Mouse (Mus musculus) intestine, embryonic 16.5 days (tissue): ENCODE results near the gene Opa3. TPM values are rescaled to one million over a fixed set of nuclear protein-coding genes. Genes with fewer than 3 reads are reported as not detected.

Experiments used
- ATAC-seq: fragments of 200-750 bp; cut with Nextera tagmentation; 2 replicates; pipeline ENCODE4 v1.8.0; 2017; ENCODE audit warnings: moderate TSS enrichment, moderate library complexity
- H3K27ac ChIP-seq: fragments of 300-500 bp; sonication (generic); 2 replicates; pipeline ENCODE4 v1.5.1; 2014; ENCODE audit warnings: mild to moderate bottlenecking, low read length
- H3K27me3 ChIP-seq: fragments of 300-500 bp; sonication (generic); replicated peaks from 2 replicates; pipeline ENCODE4 v1.6.1; 2014; ENCODE audit warnings: low read length, control low read depth, mixed read lengths; ENCODE audit not compliant: control insufficient read depth, insufficient read depth
- H3K36me3 ChIP-seq: fragments of 300-500 bp; sonication (generic); 2 replicates; pipeline ENCODE4 v1.6.1; 2014; ENCODE audit warnings: low read length, control low read depth; ENCODE audit not compliant: control insufficient read depth, insufficient read depth
- H3K4me1 ChIP-seq: fragments of 300-500 bp; sonication (generic); 2 replicates; pipeline ENCODE4 v1.6.1; 2014; ENCODE audit warnings: low read length, control low read depth, mixed read lengths; ENCODE audit not compliant: control insufficient read depth, insufficient read depth
- H3K4me2 ChIP-seq: fragments of 300-500 bp; sonication (generic); 2 replicates; pipeline ENCODE4 v1.6.1; 2014; ENCODE audit warnings: low read depth, low read length, control low read depth
- H3K4me3 ChIP-seq: fragments of 300-500 bp; sonication (generic); 2 replicates; pipeline ENCODE4 v1.5.1; 2014; ENCODE audit warnings: mild to moderate bottlenecking, low read length
- H3K9ac ChIP-seq: fragments of 300-500 bp; sonication (generic); 2 replicates; pipeline ENCODE4 v1.6.1; 2014; ENCODE audit warnings: low read depth, low read length
- H3K9me3 ChIP-seq: fragments of 300-500 bp; sonication (generic); 2 replicates; pipeline ENCODE4 v1.6.1; 2016; ENCODE audit warnings: low read length, control low read depth; ENCODE audit not compliant: control insufficient read depth
- WGBS: fragments of 180-500 bp; shearing (Covaris S2); extraction: QIAGEN DNeasy Blood & Tissue Kit; methylation state at CpG from one replicate; pipeline ENCODE4 v1.1.7; 2014; 5-methylcytosine and 5-hydroxymethylcytosine counted together
- polyA plus RNA-seq: library from polyadenylated mRNA; unstranded; fragments of >200 nt; fragmentation: Nextera tagmentation; extraction: Ambion mirVana; gene quantifications from 2 replicates; pipeline ENCODE4 v1.2.1, GENCODE M21; 2015

Gene Opa3
- polyA plus RNA-seq, 1 experiment from 2014 or later, result 40.9 TPM

GRCm38 (mm10) chr7:19224933-19225332 is 3.2 kb upstream of the Opa3 start:
- no peaks in the 10 kb centered on the region for H3K27me3 ChIP-seq
- H3K4me1 ChIP-seq, result peaks cover 18% of the 10 kb centered on the region
- H3K9me3 ChIP-seq, result no peaks in the 10 kb centered on the region
- ATAC-seq, result no peak
- no peak overlapping the region for H3K9ac ChIP-seq
- no peak overlapping the region for H3K4me2 ChIP-seq
- no peaks in the 10 kb centered on the region for H3K36me3 ChIP-seq
- H3K27ac ChIP-seq, result no peak overlapping the region
- WGBS, result 67% methylated on average over 4 of the region's 4 CpGs
- H3K4me3 ChIP-seq, result no peak overlapping the region

DNA sequence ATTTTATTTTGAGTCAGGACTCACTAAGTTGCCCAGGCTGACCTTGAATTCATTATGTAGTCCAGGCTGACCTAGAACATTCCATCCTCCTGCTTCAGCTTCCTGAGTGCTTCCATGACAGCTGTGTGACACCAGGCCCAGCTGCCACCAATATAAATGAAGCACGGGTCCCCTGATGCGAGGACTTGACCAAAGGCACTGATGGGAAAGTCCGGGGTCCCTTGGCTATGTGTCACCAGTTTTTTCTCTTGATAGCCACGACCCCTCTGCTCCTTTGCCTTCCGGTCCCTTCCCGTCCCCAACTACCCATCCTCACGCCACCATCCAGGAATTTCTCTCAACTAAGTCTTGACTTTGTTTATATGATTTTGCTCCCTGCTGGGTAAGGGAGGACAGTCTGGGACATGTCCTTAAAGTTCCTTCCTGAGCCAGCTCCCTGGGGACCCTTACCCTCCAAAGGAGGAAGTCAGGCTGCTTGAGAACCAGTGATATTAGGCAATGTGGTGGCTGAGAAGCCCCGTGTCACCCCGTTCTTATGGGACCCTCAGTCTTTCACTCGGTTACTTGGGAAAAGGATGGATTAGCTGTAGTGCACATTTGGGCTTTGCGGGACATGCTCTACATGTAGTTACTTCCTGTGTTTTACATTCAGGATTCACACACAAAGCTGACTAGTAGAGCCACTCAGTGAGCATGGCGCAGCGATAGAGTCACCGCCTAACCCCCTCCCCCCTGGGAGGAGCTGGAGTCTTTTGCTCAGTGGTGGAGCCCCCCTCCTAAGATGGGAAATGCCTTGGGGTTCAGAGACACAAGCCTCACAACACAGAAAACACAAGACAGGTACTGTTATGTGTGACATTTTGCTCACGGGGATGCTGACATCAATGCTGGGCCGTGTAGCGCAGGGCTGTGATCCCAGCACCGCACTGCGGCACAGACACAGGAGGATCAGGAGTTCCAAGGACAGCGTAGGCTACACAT is 1.0 kb upstream of the Opa3 start:
- peak; percentile 22 for ATAC-seq
- Histone ChIP-seq H3K27ac (peak overlapping the region; percentile 90), H3K27me3 (no peaks in the 10 kb centered on the region), H3K9me3 (no peaks in the 10 kb centered on the region), H3K4me2 (peak overlapping the region; percentile 64), H3K4me3 (peak overlapping the region; percentile 71), H3K36me3 (no peaks in the 10 kb centered on the region), H3K9ac (peak overlapping the region; percentile 72), H3K4me1 (peaks cover 24% of the 10 kb centered on the region)
- 13% methylated on average over 20 of the region's 20 CpGs for WGBS

DNA sequence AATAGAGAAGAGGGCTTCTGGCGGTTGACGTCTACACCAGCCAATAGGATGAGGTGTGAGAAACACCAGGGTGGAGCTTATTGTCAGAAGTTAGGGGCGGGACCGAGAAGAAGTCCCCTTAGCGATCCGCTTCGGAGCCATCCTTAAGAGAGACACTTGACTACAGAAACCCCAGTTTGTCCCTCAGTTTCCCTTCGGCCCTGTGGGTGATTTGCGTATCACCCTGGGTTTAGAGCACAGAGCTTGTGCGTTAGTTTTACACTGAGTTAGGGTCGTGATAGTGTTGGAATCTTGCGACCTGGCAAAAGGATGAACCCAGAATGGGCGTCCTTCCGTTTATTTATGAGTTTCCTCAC is 637 bp downstream of the Opa3 start:
- Histone ChIP-seq H3K27me3 (no peaks in the 10 kb centered on the region), H3K27ac (peak overlapping the region; percentile 86), H3K4me3 (peak overlapping the region; percentile 71), H3K4me1 (peaks cover 33% of the 10 kb centered on the region), H3K9ac (peak overlapping the region; percentile 78), H3K4me2 (peak overlapping the region; percentile 65), H3K36me3 (no peaks in the 10 kb centered on the region), H3K9me3 (no peaks in the 10 kb centered on the region)
- WGBS, result under 1% methylated on average over 14 of the region's 14 CpGs
- no peak for ATAC-seq

DNA sequence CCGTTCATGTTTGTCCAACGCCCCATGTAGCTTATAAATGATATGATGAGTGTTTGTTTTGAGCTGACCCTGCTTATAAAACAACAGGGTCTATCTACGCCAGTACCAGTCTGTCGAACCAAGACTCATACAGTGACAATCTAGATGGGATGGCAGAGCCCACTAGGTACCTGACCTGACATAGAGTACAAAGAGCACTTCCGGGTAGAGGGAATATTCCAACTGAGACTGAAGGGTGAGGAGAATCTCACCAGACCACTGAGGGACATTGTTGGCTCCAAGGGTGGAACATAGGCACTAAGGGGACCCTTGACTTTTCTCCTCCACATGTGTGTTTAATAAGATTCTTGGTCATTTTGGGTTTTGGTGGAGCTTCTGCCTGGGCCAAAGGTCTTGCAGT is 1.3 kb downstream of the Opa3 start:
- 26% methylated on average over 5 of the region's 5 CpGs for WGBS
- Histone ChIP-seq H3K9me3 (no peaks in the 10 kb centered on the region), H3K27me3 (no peaks in the 10 kb centered on the region), H3K27ac (peak overlapping the region; percentile 86), H3K9ac (peak overlapping the region; percentile 78), H3K4me3 (peak overlapping the region; percentile 71), H3K4me1 (peaks cover 33% of the 10 kb centered on the region), H3K4me2 (peak overlapping the region; percentile 65), H3K36me3 (no peaks in the 10 kb centered on the region)
- no peak for ATAC-seq

DNA sequence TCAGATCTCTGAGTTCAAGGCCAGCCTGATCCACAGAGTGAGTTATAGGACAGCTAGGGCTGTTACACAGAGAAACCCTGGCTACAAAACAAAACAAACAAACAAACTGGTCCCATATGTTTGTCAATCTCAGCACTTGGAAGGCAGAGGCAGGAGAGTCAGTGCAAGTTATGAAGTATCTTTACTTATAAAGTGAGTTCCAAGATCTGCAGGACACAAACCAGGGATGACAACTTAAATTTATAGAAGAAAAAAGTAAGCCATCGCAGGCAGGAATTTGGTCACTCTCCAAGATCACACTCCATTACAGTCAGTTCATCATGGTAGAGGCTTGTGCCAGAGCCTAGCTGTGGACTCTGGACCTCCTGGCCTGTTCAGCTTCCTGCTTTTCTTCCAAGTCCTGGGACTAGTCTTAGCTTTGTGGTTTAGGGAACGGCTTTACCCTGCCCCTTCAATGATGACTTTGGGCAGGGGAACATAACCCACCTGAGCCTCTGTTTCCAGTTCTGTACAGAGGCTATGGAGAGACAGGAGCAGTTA is 2.0 kb downstream of the Opa3 start:
- peak overlapping the region; percentile 49 for H3K27ac ChIP-seq
- H3K4me3 ChIP-seq, result no peak overlapping the region
- no peaks in the 10 kb centered on the region for H3K27me3 ChIP-seq
- 79% methylated on average over 2 of the region's 2 CpGs for WGBS
- ATAC-seq, result no peak
- H3K4me2 ChIP-seq, result peak overlapping the region; percentile 65
- no peaks in the 10 kb centered on the region for H3K36me3 ChIP-seq
- H3K9me3 ChIP-seq, result no peaks in the 10 kb centered on the region
- H3K4me1 ChIP-seq, result peaks cover 39% of the 10 kb centered on the region
- H3K9ac ChIP-seq, result peak overlapping the region; percentile 78

- no peak overlapping the region for H3K9ac ChIP-seq
- H3K4me3 ChIP-seq, result no peak overlapping the region
- H3K27me3 ChIP-seq, result no peaks in the 10 kb centered on the region
- WGBS, result 95% methylated on average over 5 of the region's 5 CpGs
- H3K27ac ChIP-seq, result peak overlapping the region; percentile 61; the same call in 1 of the 2 replicates
- H3K9me3 ChIP-seq, result no peaks in the 10 kb centered on the region
- H3K4me1 ChIP-seq, result peaks cover 38% of the 10 kb centered on the region
- no peak overlapping the region for H3K4me2 ChIP-seq
- no peak for ATAC-seq
- no peaks in the 10 kb centered on the region for H3K36me3 ChIP-seq
These were observed 2.8 kb downstream of the Opa3 start for GRCm38 (mm10) chr7:19230899-19231298.

- Histone ChIP-seq H3K9ac (no peak overlapping the region), H3K27ac (peak overlapping the region; percentile 61), H3K4me1 (peaks cover 43% of the 10 kb centered on the region), H3K9me3 (no peaks in the 10 kb centered on the region), H3K27me3 (no peaks in the 10 kb centered on the region), H3K36me3 (no peaks in the 10 kb centered on the region), H3K4me2 (no peak overlapping the region), H3K4me3 (no peak overlapping the region)
- ATAC-seq, result peak; percentile 4; the same call in 1 of the 2 replicates
- 74% methylated on average over 3 of the region's 3 CpGs for WGBS
These were observed 3.7 kb downstream of the Opa3 start for GRCm38 (mm10) chr7:19231849-19232248.

GRCm38 (mm10) chr7:19234652-19235051 is 6.5 kb downstream of the Opa3 start:
- no peak overlapping the region for H3K4me2 ChIP-seq
- 81% methylated on average over 5 of the region's 5 CpGs for WGBS
- no peaks in the 10 kb centered on the region for H3K36me3 ChIP-seq
- ATAC-seq, result no peak
- no peaks in the 10 kb centered on the region for H3K27me3 ChIP-seq
- H3K4me1 ChIP-seq, result peaks cover 44% of the 10 kb centered on the region
- H3K9me3 ChIP-seq, result no peaks in the 10 kb centered on the region
- H3K9ac ChIP-seq, result no peak overlapping the region
- H3K27ac ChIP-seq, result peak overlapping the region; percentile 73
- no peak overlapping the region for H3K4me3 ChIP-seq

GRCm38 (mm10) chr7:19235092-19235671 is 7.0 kb downstream of the Opa3 start:
- Histone ChIP-seq H3K4me2 (no peak overlapping the region), H3K27ac (peak overlapping the region; percentile 73), H3K36me3 (no peaks in the 10 kb centered on the region), H3K9ac (no peak overlapping the region), H3K4me1 (peaks cover 42% of the 10 kb centered on the region), H3K4me3 (no peak overlapping the region), H3K9me3 (no peaks in the 10 kb centered on the region), H3K27me3 (no peaks in the 10 kb centered on the region)
- peak; percentile 41 for ATAC-seq
- WGBS, result 78% methylated on average over 2 of the region's 2 CpGs
